Mouse (Mus musculus) heart, postnatal 10 days (tissue): ENCODE results near the gene Wnt2. TPM values are rescaled to one million over a fixed set of nuclear protein-coding genes. Genes with fewer than 3 reads are reported as not detected.

Experiments used
- DNase-seq, 2 experiments: peaks; one replicate each; pipeline ENCODE4 v3.0.0; 2021
- intact Hi-C: fragments of 180-260 bp; cut with DNase I; formaldehyde crosslinking; loops from one replicate; pipeline ENCODE4 v1.15.1; 2025
- total RNA-seq, 2 experiments: library from RNA; stranded (reverse); gene quantifications; 2 replicates each; pipeline ENCODE4 v1.2.3; 2021

The Wnt2 gene
- 1 to 10 TPM; 1.2 to 1.6 TPM for total RNA-seq

- peak; percentile 17 to 24 for DNase-seq
- intact Hi-C loops: no loop called here
These were observed at the start of gene Wnt2 for GRCm38 (mm10) chr6:18029746-18030656. Gene Wnt2, minus strand, starts transcription at chr6:18030585.

- peak in 1 of 2 experiments; percentile 10 for DNase-seq
- intact Hi-C loops: loop anchor here (1.0 to 5.0 kb wide), 3 partner anchors 151 to 403 kb away; no protein-coding TSS in a partner anchor
These were observed 48.2 kb upstream of the Wnt2 start for GRCm38 (mm10) chr6:18078615-18079014.

GRCm38 (mm10) chr6:18076986-18077385 is 46.6 kb upstream of the Wnt2 start:
- no peak for DNase-seq
- intact Hi-C loops: loop anchor here (5.0 kb wide), 2 partner anchors 150 to 235 kb away; no protein-coding TSS in a partner anchor

GRCm38 (mm10) chr6:18076577-18076976 is 46.2 kb upstream of the Wnt2 start:
- no peak for DNase-seq
- intact Hi-C loops: loop anchor here (5.0 kb wide), 2 partner anchors 149 to 234 kb away; no protein-coding TSS in a partner anchor

- intact Hi-C loops: no loop called here
- DNase-seq: no peak
These were observed 27.5 kb upstream of the Wnt2 start for GRCm38 (mm10) chr6:18057899-18058298.

GRCm38 (mm10) chr6:18051702-18052101 is 21.3 kb upstream of the Wnt2 start:
- intact Hi-C loops: no loop called here

GRCm38 (mm10) chr6:18044299-18044698 is 13.9 kb upstream of the Wnt2 start:
- no peak for DNase-seq
- intact Hi-C loops: no loop called here

More at GRCm38 (mm10) chr6:18051702-18052101, 21.3 kb upstream of the Wnt2 start:
- no peak for DNase-seq

GRCm38 (mm10) chr6:18043172-18043571 is 12.8 kb upstream of the Wnt2 start:
- DNase-seq: no peak
- intact Hi-C loops: no loop called here

GRCm38 (mm10) chr6:18032271-18032670 is 1.9 kb upstream of the Wnt2 start:
- DNase-seq: peak in 1 of 2 experiments; percentile 3
- intact Hi-C loops: no loop called here

- DNase-seq: peak; percentile 69
- intact Hi-C loops: no loop called here
These were observed 1.2 kb upstream of the Wnt2 start for GRCm38 (mm10) chr6:18031509-18032010.

GRCm38 (mm10) chr6:18030868-18031508 is 603 bp upstream of the Wnt2 start:
- intact Hi-C loops: no loop called here
- DNase-seq: no peak

- no peak for DNase-seq
- intact Hi-C loops: no loop called here
These were observed 6.1 kb downstream of the Wnt2 start for GRCm38 (mm10) chr6:18024133-18024794.

GRCm38 (mm10) chr6:18013346-18013745 is 17.0 kb downstream of the Wnt2 start:
- no peak for DNase-seq
- intact Hi-C loops: no loop called here

GRCm38 (mm10) chr6:18007356-18007755 is 23.0 kb downstream of the Wnt2 start:
- intact Hi-C loops: no loop called here
- DNase-seq: no peak

- DNase-seq: no peak
- intact Hi-C loops: no loop called here
These were observed 28.3 kb downstream of the Wnt2 start for GRCm38 (mm10) chr6:18002065-18002464.

GRCm38 (mm10) chr6:17998497-17998896 is 31.9 kb downstream of the Wnt2 start:
- no peak for DNase-seq
- intact Hi-C loops: no loop called here

- no peak for DNase-seq
- intact Hi-C loops: no loop called here
These were observed 35.2 kb downstream of the Wnt2 start for GRCm38 (mm10) chr6:17994956-17995790.

- intact Hi-C loops: no loop called here
- DNase-seq: peak in 1 of 2 experiments; percentile 15
These were observed 38.8 kb downstream of the Wnt2 start for GRCm38 (mm10) chr6:17991625-17992024.

- intact Hi-C loops: no loop called here
- no peak for DNase-seq
These were observed 40.0 kb downstream of the Wnt2 start for GRCm38 (mm10) chr6:17990173-17991028.
